Mouse (Mus musculus) cerebellum, postnatal 10 days (tissue): ENCODE measurements at regions not wholly inside any gene's neighbourhood (a gene's known extent, or its start where the extent isn't known, plus 50 kb on each side); places are given as distances from the start of the nearest gene placed in this dataset.

ENCODE experiments used
- DNase-seq, 2 experiments: peaks; one replicate each; pipeline ENCODE4 v3.0.0; 2021; ENCODE audit warnings: mixed read lengths in 2 of 2

DNA sequence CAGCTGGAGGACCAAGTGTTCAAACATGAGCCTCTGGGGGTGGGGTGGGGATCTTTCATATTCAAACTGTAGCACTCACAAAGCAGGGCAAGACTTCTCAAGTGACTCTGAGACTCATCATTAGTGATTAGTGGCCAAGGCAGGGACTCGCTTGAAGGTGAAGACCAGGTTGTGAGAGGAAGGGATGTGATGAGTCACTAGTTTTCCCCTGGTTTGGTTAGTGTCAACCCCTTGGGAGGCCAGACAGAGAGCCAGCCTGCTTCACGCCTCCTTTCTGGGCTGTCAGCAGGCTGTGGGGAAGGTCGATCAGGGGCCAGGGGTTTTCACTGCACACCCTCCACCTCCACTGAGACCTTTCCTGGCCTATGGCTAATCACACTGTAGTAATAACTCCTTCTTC is 65.2 kb downstream of the Slc30a10 start:
- no peak for DNase-seq

- no peak for DNase-seq
Measured at GRCm38 (mm10) chr1:185524020-185524419, 69.4 kb downstream of the Slc30a10 start.

DNA sequence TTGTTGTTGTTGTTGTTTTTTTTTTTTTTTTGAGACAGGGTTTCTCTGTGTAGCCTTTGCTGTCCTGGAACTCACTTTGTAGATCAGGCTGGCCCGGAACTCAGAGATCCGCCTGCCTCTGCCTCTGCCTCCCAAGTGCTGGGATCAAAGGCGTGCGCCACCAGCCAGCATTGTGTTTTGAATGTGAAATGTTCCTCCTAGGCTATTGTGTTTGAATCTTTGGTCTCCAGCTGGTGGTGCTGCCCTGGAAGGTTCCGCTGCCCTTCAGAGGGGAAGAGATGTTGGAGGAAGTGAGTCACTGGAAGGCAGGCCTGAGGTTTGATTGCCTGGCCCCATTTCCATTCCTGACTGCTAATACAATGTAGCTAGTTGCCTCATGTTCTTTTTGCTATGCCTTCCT is 78.8 kb downstream of the Slc30a10 start:
- no peak for DNase-seq

GRCm38 (mm10) chr1:185534129-185534528 is 79.5 kb downstream of the Slc30a10 start:
- no peak for DNase-seq

GRCm38 (mm10) chr1:185535321-185535720 is 80.7 kb downstream of the Slc30a10 start:
- no peak for DNase-seq

DNA sequence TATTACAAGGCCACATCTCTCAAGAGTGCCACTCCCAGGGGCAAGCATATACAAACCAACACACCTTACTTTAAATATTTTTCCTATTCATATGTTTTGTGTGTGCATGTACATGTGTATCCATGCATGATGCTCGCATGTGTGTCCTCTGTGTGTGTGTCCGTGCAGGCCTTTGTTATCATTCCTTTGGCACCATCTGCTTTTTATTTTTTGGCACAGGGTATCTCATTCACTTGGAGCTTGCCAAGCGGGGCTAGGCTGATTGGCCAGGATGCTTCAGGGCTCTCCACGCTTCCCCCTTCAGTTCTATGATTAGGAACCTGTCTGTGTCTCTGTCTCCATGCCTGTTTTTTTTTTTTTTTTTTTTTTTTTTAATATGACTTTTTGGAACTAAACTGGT is 82.6 kb downstream of the Slc30a10 start:
- peak; percentile 35 to 54 for DNase-seq

DNA sequence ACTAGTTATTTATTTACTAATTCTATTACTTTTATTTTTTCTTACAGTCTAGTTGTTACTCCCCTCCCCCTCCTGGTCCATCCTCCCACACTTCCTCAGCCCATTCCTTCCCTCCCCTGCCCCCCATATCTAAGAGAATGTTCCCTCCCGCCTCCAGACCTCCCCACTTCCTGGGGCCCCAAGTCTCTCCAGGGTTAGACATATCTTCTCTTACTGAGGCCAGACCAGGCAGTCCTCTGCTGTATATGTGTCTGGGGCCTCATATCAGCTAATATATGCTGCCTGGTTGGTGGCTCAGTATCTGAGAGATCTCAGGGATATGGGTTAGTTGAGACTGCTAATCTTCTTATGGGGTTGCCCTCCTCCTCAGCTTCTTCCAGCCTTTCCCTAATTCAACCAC is 84.8 kb downstream of the Slc30a10 start:
- DNase-seq, result no peak

DNA sequence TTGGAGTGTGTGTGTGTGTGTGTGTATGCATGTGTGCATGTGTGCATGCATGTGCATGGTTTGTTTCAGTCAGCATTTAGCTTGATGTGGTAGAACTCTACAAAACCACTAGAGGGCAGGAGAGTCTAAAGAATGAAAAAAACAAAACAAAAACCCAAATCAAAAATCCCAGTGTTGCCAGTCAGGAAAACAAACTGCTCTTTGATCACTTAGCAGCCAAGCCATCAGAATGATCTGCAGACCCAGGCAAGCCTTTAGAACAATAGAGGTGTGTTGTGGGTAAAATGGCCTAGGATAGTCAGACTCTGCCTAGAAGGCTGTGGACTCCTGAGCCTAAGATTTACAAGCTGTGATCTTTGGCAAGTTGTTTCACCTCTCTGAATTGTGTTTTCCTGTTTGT is 91.7 kb downstream of the Slc30a10 start:
- peak; percentile 22 to 72 for DNase-seq

- peak; percentile 46 to 48 for DNase-seq
Measured at GRCm38 (mm10) chr1:185572761-185573530, 118.3 kb downstream of the Slc30a10 start.

DNA sequence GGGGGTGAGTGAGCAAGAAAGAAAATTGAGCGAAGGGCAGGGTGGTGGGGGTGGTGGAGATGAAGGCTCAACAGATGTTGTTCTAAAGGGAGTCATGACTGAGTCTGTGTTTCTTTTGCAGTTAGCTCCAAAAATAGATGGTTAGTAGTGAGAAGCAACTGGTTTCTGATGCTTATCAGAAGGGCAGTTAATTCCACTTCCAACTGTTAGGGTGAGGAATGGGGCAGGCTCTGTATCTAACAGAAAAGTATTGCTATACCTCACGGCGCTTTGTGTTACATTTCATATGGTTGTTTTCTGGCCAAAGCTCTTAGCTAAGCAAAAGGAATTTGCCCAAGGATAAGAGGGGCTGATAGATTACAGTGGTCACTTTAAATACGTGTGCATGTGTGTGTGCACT is 120.3 kb downstream of the Slc30a10 start:
- no peak for DNase-seq

DNA sequence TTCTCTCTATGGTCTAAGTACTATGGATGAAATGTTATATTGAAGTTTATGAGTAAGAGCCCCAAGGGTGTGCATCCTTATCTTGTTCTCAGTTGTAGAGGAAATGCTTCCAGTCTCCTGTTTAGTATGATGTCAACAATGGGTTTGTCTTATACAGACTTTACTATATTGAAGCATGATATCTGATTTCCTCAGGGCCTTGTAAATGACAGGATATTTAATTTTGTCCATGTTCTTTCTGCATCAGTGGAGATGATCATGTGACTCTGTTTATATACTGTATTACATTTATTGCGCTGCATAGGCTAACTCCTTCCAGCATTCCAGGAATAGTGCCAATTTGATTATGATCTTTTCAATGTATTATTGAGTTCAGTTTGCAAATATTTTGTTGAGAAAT is 125.2 kb downstream of the Slc30a10 start:
- no peak for DNase-seq

DNA sequence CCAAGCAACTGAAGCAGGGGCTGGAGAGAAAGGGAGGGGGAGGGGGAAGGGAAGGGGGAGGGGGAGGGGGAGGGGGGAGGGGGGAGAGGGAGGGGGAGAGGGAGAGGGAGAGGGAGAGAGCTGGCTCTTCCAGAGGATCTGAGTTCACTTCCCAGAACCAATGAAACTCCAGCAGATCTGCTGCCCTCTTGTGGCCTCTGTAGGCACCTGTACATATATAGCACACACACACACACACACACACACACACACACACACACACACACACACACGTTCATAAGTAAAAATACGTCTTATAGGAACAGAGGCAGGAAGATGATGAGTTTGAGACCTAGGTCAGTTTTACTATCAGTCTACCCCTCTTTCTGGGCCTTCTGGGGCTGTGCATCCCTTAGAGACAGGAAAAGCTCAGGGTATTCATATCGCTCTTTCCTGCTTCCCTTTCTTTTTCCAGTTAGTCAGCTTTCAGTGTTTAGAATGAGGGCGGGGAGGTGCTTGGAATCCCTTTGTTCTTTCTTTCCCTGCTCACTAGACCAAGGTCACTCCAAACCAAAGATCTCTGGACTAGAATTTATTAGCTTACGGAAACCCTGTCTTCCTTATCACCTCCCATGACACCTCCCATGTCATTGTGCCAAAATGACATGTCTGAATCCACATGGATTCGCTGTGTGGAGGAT is 130.7 kb downstream of the Slc30a10 start:
- DNase-seq, result no peak

- DNase-seq, result no peak
Measured at GRCm38 (mm10) chr1:185587671-185588347, 133.2 kb downstream of the Slc30a10 start.

- no peak for DNase-seq
Measured at GRCm38 (mm10) chr1:185588348-185588719, 133.7 kb downstream of the Slc30a10 start.

DNA sequence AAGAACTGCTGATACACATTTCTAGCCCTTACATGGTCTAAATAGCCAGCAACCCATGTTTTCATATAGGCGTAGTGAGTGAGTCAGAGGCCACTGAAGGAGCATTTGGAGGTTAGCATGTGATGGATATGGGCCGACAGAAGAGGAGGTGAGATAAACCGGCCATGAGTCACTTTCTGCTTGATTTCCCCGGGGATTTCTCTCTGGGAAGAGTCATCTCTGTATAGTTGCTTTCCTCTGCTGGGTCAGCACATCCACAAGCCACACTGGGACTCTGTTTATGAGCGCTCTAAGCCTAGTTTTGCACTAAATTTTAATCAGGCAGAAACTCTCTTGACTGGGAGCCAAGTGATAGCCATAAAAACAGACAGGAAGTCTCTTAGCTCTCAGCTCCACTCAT is 142.2 kb downstream of the Slc30a10 start:
- DNase-seq, result no peak

- DNase-seq, result no peak
Measured at GRCm38 (mm10) chr1:185598514-185598913, 143.9 kb downstream of the Slc30a10 start.

DNA sequence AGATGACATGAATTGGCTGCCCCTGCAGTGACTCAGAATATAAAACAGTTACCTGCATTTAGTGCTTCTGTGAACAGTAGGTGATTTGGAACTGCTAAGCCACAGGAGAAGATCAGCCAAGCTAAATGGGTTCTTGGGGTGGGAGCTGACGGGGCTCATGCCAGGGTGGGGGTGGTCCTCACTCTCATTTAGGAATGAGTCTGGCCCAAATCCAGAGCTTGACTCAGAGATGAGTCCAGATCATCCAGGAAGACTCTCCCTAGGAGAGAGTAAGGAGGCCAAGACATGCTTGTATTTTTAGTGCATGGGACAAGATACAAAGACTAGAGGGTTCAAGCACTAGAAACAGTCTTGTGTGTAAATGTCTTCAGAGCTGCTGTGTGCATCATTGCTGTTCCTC is 146.5 kb downstream of the Slc30a10 start:
- DNase-seq, result peak; percentile 51 to 70

DNA sequence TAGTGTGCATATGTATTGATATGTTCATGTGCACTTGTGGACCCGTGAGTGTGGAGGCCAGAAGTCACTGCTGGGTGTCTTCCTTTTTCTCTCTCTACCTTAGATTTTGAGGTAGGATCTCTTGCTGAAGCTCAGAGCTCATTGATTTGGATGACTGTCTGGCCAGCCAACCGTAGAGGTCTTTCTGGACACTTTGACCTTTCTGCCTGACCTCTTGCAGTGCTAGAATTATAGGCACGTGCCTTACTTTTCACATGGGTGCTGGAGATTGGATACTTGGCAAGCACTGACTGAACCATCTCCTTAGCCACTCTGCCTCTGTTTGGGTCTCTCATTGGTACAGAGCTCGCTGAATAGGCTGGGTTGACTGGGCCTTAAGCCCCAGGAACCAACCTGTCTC is 151.3 kb downstream of the Slc30a10 start:
- no peak for DNase-seq

DNA sequence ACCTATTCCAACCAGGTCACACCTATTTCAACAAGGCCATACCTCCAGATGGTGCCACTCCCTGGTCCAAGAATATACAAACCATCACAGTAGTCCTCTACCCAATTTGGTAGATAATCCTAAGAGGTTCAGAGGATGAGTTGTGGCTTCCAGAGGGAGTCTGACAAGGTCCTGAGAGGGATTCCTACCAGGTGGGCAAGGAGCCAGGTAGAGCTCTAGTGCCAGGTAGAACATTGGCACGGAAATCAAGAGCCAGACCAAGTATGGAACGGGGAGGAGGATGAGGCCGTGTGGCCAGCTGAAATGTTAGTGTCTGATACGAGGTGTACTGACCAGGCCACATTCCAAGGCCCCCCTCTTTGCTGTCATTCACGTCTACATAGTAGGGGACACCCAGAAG is 153.0 kb downstream of the Slc30a10 start:
- peak; percentile 33 to 41 for DNase-seq

DNA sequence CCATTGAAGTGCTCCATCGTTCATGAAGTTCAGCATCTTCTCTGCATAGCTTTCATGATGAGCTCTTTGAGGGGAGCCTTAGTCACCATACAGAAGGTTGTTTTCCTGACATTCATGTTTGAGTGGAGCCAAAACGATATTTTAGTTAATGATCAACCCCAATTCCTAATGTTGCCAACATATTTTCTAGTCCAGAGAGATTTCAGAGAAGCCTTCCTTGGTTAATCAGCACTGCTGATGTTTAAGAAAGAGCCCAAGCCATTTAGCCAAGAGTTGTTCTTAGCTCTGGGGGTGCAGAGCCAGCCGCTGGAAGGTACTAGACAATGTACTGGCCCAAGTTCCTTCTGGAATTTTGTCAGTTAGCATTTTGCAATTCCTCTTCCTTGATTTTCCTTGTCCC is 153.8 kb downstream of the Slc30a10 start:
- DNase-seq, result no peak

GRCm38 (mm10) chr1:185610586-185610985 is 155.9 kb downstream of the Slc30a10 start:
- DNase-seq, result peak in 1 of 2 experiments; percentile 13

- no peak for DNase-seq
Measured at GRCm38 (mm10) chr1:185615819-185616429, 161.3 kb downstream of the Slc30a10 start.

DNA sequence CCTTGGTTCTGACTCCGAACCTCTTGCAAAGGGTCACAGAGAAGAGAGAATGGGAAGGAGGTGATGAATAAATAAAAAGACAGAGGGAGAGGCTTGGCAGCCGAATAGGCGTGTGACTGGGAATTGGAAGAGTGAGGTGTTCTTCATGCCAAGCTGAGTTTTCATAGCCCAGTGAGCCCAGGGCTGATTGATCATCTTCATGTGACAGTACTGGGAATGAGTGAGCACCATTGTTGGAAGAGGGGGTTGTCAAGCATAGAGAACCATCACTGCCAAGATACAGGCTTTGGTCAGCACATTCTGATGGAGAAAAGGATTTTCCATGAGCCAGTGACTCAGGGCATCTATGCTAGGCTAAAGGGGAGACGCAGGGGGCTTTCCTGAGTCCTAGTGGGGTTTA is 163.0 kb downstream of the Slc30a10 start:
- DNase-seq, result peak; percentile 79 to 82
